Mouse (Mus musculus) thymus, adult 2 months (tissue): ENCODE data around the gene Tshz3. TPM values are rescaled to one million over a fixed set of nuclear protein-coding genes. Genes with fewer than 3 reads are reported as not detected.

ENCODE experiments used
- DNase-seq: peaks from one replicate; pipeline ENCODE4 v3.0.0; 2021
- H3K27ac ChIP-seq: fragments of 200-500 bp; 2 replicates; pipeline ENCODE4 v1.5.1; 2012; ENCODE audit warnings: low read length, control low read depth; ENCODE audit not compliant: control insufficient read depth, insufficient read depth
- H3K27me3 ChIP-seq: fragments of 200-500 bp; 2 replicates; pipeline ENCODE4 v1.6.1; 2012; ENCODE audit warnings: mild to moderate bottlenecking, low read length, moderate library complexity, mixed read lengths; ENCODE audit not compliant: control insufficient read depth, insufficient read depth
- H3K36me3 ChIP-seq: fragments of 200-500 bp; 2 replicates; pipeline ENCODE4 v1.6.1; 2012; ENCODE audit warnings: mild to moderate bottlenecking, low read length, moderate library complexity; ENCODE audit not compliant: control insufficient read depth, insufficient read depth
- H3K4me1 ChIP-seq: fragments of 200-500 bp; replicated peaks from 2 replicates; pipeline ENCODE4 v1.6.1; 2012; ENCODE audit warnings: low read length; ENCODE audit not compliant: control insufficient read depth, insufficient read depth
- H3K4me3 ChIP-seq: fragments of 200-500 bp; 2 replicates; pipeline ENCODE4 v1.5.1; 2012; ENCODE audit warnings: mild to moderate bottlenecking, low read length, control low read depth, moderate library complexity; ENCODE audit not compliant: control insufficient read depth, insufficient read depth
- CTCF ChIP-seq: fragments of 200-500 bp; IDR thresholded peaks from 2 replicates; pipeline ENCODE4 v1.5.1; 2012; ENCODE audit warnings: mild to moderate bottlenecking, control low read depth, low read length, moderate library complexity, borderline replicate concordance; ENCODE audit not compliant: control insufficient read depth, poor library complexity, insufficient read depth; ENCODE audit errors: extremely low read depth
- POLR2A ChIP-seq: fragments of 200-500 bp; IDR thresholded peaks from 2 replicates; pipeline ENCODE4 v1.6.1; 2012; ENCODE audit warnings: mild to moderate bottlenecking, low read length, control low read depth, moderate library complexity; ENCODE audit not compliant: control insufficient read depth, poor library complexity, insufficient read depth; ENCODE audit errors: extremely low read depth
- WGBS: fragments of 180-500 bp; shearing (Covaris S2); methylation state at CpG from one replicate; pipeline ENCODE4 v1.1.7; 2018; 5-methylcytosine and 5-hydroxymethylcytosine counted together
- polyA plus RNA-seq: library from polyadenylated mRNA; depleted of rRNA; stranded (reverse); fragments of >200 nt; gene quantifications from 2 replicates; pipeline ENCODE4 v1.2.3, GENCODE M21; 2012

Gene Tshz3
- polyA plus RNA-seq, 1 experiment: 0.44 TPM

DNA sequence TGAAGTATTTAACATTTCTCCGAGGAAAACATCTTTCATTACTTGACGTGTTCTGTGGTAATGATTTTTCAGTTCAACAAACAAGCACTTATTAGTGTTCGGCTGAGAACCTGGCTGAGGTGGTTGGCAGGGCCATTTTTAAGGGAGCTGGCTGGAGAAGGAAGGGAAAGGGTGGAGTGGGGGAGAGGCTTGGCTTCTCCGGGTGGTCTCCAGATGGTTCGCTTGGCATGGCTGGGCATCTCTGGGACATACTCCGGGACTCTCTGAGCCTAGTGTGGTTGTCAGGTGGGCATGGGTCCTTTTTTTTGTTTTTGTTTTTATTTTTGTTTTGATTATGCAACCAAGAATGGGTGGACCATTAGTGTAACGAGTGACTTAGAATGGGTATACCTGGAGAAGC lies 16.4 kb downstream of the Tshz3 start:
- 96% methylated on average over 7 of the region's 7 CpGs for WGBS

GRCm38 (mm10) chr7:36717192-36717591 lies 19.3 kb downstream of the Tshz3 start:
- Histone ChIP-seq H3K4me3 (no peak overlapping the region), H3K27me3 (no peaks in the 10 kb centered on the region), H3K27ac (no peak overlapping the region), H3K36me3 (no peaks in the 10 kb centered on the region), H3K4me1 (no peaks in the 10 kb centered on the region)
- DNase-seq: no peak
- TF ChIP-seq CTCF (no peak), POLR2A (no peak)
- 75% methylated on average over 6 of the region's 6 CpGs for WGBS

More for the DNA sequence above, 16.4 kb downstream of the Tshz3 start:
- H3K27ac ChIP-seq: no peak overlapping the region
- H3K36me3 ChIP-seq: no peaks in the 10 kb centered on the region
- no peak for TF ChIP-seq CTCF
- TF ChIP-seq POLR2A: no peak
- H3K27me3 ChIP-seq: no peaks in the 10 kb centered on the region
- H3K4me3 ChIP-seq: no peak overlapping the region
- no peak for DNase-seq
- no peaks in the 10 kb centered on the region for H3K4me1 ChIP-seq

DNA sequence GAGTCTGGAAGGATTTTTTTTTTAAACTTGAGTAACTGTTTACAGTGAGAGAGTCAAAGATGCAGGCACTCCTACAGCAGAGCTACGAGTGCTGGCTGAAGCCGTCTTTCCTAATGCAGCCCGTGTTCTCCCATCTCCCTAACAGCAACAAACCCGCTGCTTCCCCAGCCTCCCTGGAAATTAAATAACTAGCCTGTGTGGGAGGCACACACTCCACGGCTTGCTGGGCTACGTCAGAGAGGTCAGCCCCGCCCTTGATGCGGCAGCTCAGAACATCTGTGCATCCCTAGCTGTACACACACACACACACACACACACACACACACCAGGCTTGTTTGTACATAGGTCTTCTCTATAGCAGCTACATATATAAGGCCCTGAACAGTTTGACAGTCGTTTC lies 22.9 kb downstream of the Tshz3 start:
- Histone ChIP-seq H3K4me1 (no peaks in the 10 kb centered on the region), H3K36me3 (no peaks in the 10 kb centered on the region), H3K27ac (no peak overlapping the region), H3K4me3 (no peak overlapping the region), H3K27me3 (no peaks in the 10 kb centered on the region)
- TF ChIP-seq CTCF (no peak), POLR2A (no peak)
- DNase-seq: no peak
- 89% methylated on average over 9 of the region's 9 CpGs for WGBS

GRCm38 (mm10) chr7:36736303-36737050 lies 38.6 kb downstream of the Tshz3 start:
- H3K36me3 ChIP-seq: no peaks in the 10 kb centered on the region
- H3K4me1 ChIP-seq: no peaks in the 10 kb centered on the region
- TF ChIP-seq CTCF: no peak
- H3K27me3 ChIP-seq: no peaks in the 10 kb centered on the region
- DNase-seq: no peak
- H3K4me3 ChIP-seq: no peak overlapping the region
- 90% methylated on average over 14 of the region's 14 CpGs for WGBS
- H3K27ac ChIP-seq: no peak overlapping the region

GRCm38 (mm10) chr7:36751480-36751879 lies 53.6 kb downstream of the Tshz3 start:
- no peak for DNase-seq
- TF ChIP-seq POLR2A (no peak), CTCF (no peak)
- H3K27ac ChIP-seq: no peak overlapping the region
- 86% methylated on average over 2 of the region's 2 CpGs for WGBS
- no peaks in the 10 kb centered on the region for H3K4me1 ChIP-seq
- no peaks in the 10 kb centered on the region for H3K36me3 ChIP-seq
- H3K27me3 ChIP-seq: no peaks in the 10 kb centered on the region
- H3K4me3 ChIP-seq: no peak overlapping the region

DNA sequence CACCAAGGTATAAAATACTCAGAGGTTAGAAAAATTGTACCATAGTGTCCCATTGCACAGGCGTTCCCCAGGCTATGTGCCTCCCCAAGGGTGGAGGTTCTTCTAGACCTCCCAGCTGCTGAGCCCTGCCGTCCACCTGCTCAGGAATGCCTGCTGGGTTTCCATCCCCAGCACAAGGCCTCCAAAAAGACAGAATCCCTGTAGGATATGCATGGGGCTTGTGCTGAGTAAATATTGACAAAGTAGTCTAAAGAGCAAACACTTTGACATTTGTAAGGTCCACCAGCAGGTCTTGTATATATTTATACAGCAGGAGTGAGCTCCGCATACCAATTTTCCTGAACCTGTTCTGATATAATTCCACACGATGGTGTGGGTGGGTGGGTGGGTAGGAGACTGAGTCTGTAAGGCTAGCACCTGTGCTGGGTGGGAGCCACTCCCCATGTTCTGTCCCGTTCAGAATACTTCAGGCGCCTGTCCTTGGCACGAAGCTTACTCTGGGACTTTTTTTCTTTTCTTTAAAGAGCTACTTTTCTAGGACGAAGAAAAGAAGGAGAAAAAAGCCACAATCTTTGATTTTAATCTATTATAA lies 69.7 kb downstream of the Tshz3 start:
- Histone ChIP-seq H3K4me3 (no peak overlapping the region), H3K4me1 (no peaks in the 10 kb centered on the region), H3K27ac (no peak overlapping the region), H3K36me3 (no peaks in the 10 kb centered on the region), H3K27me3 (no peaks in the 10 kb centered on the region)
- TF ChIP-seq POLR2A (no peak), CTCF (no peak)
- no peak for DNase-seq
- WGBS: 90% methylated on average over 8 of the region's 8 CpGs

GRCm38 (mm10) chr7:36773086-36773485 lies 75.2 kb downstream of the Tshz3 start:
- no peak for DNase-seq
- H3K36me3 ChIP-seq: no peaks in the 10 kb centered on the region
- H3K27ac ChIP-seq: no peak overlapping the region
- no peaks in the 10 kb centered on the region for H3K4me1 ChIP-seq
- TF ChIP-seq CTCF: no peak
- no peak for TF ChIP-seq POLR2A
- H3K27me3 ChIP-seq: no peaks in the 10 kb centered on the region
- 93% methylated on average over 7 of the region's 7 CpGs for WGBS
- H3K4me3 ChIP-seq: no peak overlapping the region
